ENCODE assay signal across 19 mouse cellular contexts in genomic region chr16:57353166-57353721, GRCm38 (mm10). TPM values are rescaled to one million over a fixed set of nuclear protein-coding genes. Genes with fewer than 3 reads are reported as not detected.
DNase-seq lines count a peak whose midpoint lies in the region; ATAC-seq and TF ChIP-seq lines count a peak whose summit lies in the region.
"Had no signal": no experiment of that assay in that cellular context is flagged by ENCODE, and none has a peak within 500 bp of the region (broad histone marks: within the 10 kb centered on the region; RNA-seq: fewer than 3 reads in every experiment).

No protein-coding gene starts in this region.

- no peak for ATAC-seq in forebrain, embryonic 16.5 days
- ATAC-seq in limb, embryonic 13.5 days (ENCODE audit: low FRiP score, low read depth) = no peak
- ATAC-seq in heart, postnatal 0 days (ENCODE audit: insufficient read depth, low read depth) = peak; percentile 34
- ATAC-seq: forebrain, embryonic 15.5 days; intestine, postnatal 0 days had no signal

- TF ChIP-seq EP300 in heart, postnatal 0 days (IDR thresholded peaks at IDR 0.05; ENCODE audit: low read depth) = no peak

- 90% methylated on average over 11 of the region's 11 CpGs for WGBS in forebrain, embryonic 10.5 days
- 83% methylated on average over 11 of the region's 11 CpGs for WGBS in forebrain, embryonic 16.5 days
- 43% methylated on average over 11 of the region's 11 CpGs for WGBS in heart, embryonic 10.5 days
- WGBS in limb, embryonic 13.5 days = 78% methylated on average over 11 of the region's 11 CpGs
- 83% methylated on average over 11 of the region's 11 CpGs for WGBS in limb, embryonic 10.5 days
- 28% methylated on average over 11 of the region's 11 CpGs for WGBS in heart, postnatal 0 days

- intact Hi-C loops in heart, postnatal 25 days (cut with DNase I) = no loop called here

- 0 out of 2 replicates have a peak overlapping the region, but pooled peaks have one; percentile 4 for H3K27ac ChIP-seq in forebrain, embryonic 10.5 days
- no peak overlapping the region for H3K27ac ChIP-seq in forebrain, embryonic 16.5 days (ENCODE audit: low read length)
- H3K27ac ChIP-seq in heart, embryonic 10.5 days = peak overlapping the region; percentile 80
- H3K27ac ChIP-seq in limb, embryonic 13.5 days = peak overlapping the region; percentile 22; the same call in 1 of the 2 replicates
- no peak overlapping the region for H3K27ac ChIP-seq in limb, embryonic 10.5 days
- H3K27ac ChIP-seq in heart, postnatal 0 days (ENCODE audit: low read depth) = peak overlapping the region; percentile 94
- H3K27ac ChIP-seq: forebrain, embryonic 15.5 days; hindbrain, postnatal 0 days; kidney, postnatal 0 days; layer of hippocampus, adult 2 months; liver, embryonic 13.5 days had no signal

- H3K36me3 ChIP-seq in forebrain, embryonic 10.5 days (replicated peaks) = no peaks in the 10 kb centered on the region
- H3K36me3 ChIP-seq in forebrain, embryonic 16.5 days (ENCODE audit: control insufficient read depth, insufficient read depth) = no peaks in the 10 kb centered on the region
- no peaks in the 10 kb centered on the region for H3K36me3 ChIP-seq in heart, embryonic 10.5 days
- no peaks in the 10 kb centered on the region for H3K36me3 ChIP-seq in limb, embryonic 13.5 days
- no peaks in the 10 kb centered on the region for H3K36me3 ChIP-seq in limb, embryonic 10.5 days
- no peaks in the 10 kb centered on the region; the same call in 1 of the 2 replicates for H3K36me3 ChIP-seq in heart, postnatal 0 days (replicated peaks; ENCODE audit: control insufficient read depth, insufficient read depth, low read length)
- H3K36me3 ChIP-seq: forebrain, embryonic 15.5 days; liver, embryonic 13.5 days had no signal

- no peak overlapping the region for H3K9ac ChIP-seq in forebrain, embryonic 16.5 days (replicated peaks; ENCODE audit: low read depth, low read length)
- H3K9ac ChIP-seq in limb, embryonic 13.5 days = no peak overlapping the region
- H3K9ac ChIP-seq in heart, postnatal 0 days (replicated peaks; ENCODE audit: low read depth, low read length) = peak overlapping the region; percentile 63
- H3K9ac ChIP-seq: forebrain, embryonic 15.5 days; liver, embryonic 13.5 days; lung, embryonic 14.5 days had no signal

- no peak overlapping the region for H3K4me3 ChIP-seq in forebrain, embryonic 10.5 days
- H3K4me3 ChIP-seq in forebrain, embryonic 16.5 days (replicated peaks; ENCODE audit: low read length) = no peak overlapping the region
- peak overlapping the region; percentile 16; the same call in 1 of the 2 replicates for H3K4me3 ChIP-seq in heart, embryonic 10.5 days
- no peak overlapping the region for H3K4me3 ChIP-seq in limb, embryonic 13.5 days
- H3K4me3 ChIP-seq in limb, embryonic 10.5 days = no peak overlapping the region
- peak overlapping the region; percentile 47 for H3K4me3 ChIP-seq in heart, postnatal 0 days (ENCODE audit: low read depth, low read length)
- H3K4me3 ChIP-seq: forebrain, embryonic 15.5 days; layer of hippocampus, adult 2 months; liver, embryonic 13.5 days had no signal

- no peak overlapping the region for H3K4me2 ChIP-seq in forebrain, embryonic 16.5 days (ENCODE audit: low read length)
- H3K4me2 ChIP-seq in limb, embryonic 13.5 days (replicated peaks) = no peak overlapping the region
- H3K4me2 ChIP-seq in heart, postnatal 0 days (ENCODE audit: low read depth, low read length) = peak overlapping the region; percentile 69
- H3K4me2 ChIP-seq: forebrain, embryonic 15.5 days; liver, embryonic 13.5 days; lung, embryonic 14.5 days had no signal

- no peak for DNase-seq in forebrain, embryonic 10.5 days (ENCODE audit: extremely low spot score, low spot score)
- DNase-seq in heart, embryonic 10.5 days (ENCODE audit: low spot score) = no peak
- no peak for DNase-seq in heart, postnatal 25 days (ENCODE audit: low spot score)
- no peak for DNase-seq in limb, embryonic 10.5 days (ENCODE audit: low spot score)
- no peak for DNase-seq in heart, postnatal 0 days (ENCODE audit: low spot score)
- no peak for DNase-seq in kidney, postnatal 4 days
- DNase-seq: cerebellum, adult 8-10 months; liver, embryonic 13.5 days; lung, embryonic 14.5 days; lung, postnatal 36 days; thymus, postnatal 25 days had no signal

- no peaks in the 10 kb centered on the region for H3K9me3 ChIP-seq in forebrain, embryonic 10.5 days
- no peaks in the 10 kb centered on the region for H3K9me3 ChIP-seq in forebrain, embryonic 16.5 days (ENCODE audit: control insufficient read depth, low read length)
- no peaks in the 10 kb centered on the region for H3K9me3 ChIP-seq in heart, embryonic 10.5 days
- H3K9me3 ChIP-seq in limb, embryonic 13.5 days = no peaks in the 10 kb centered on the region
- no peaks in the 10 kb centered on the region for H3K9me3 ChIP-seq in limb, embryonic 10.5 days (replicated peaks)
- no peaks in the 10 kb centered on the region for H3K9me3 ChIP-seq in heart, postnatal 0 days (replicated peaks; ENCODE audit: control insufficient read depth, low read length)
- H3K9me3 ChIP-seq: forebrain, embryonic 15.5 days; G1E; liver, embryonic 13.5 days had no signal

- H3K27me3 ChIP-seq in forebrain, embryonic 10.5 days (ENCODE audit: poor library complexity, severe bottlenecking) = no peaks in the 10 kb centered on the region
- no peaks in the 10 kb centered on the region for H3K27me3 ChIP-seq in forebrain, embryonic 16.5 days (replicated peaks; ENCODE audit: control insufficient read depth, insufficient read depth, low read length)
- H3K27me3 ChIP-seq in heart, embryonic 10.5 days (ENCODE audit: insufficient read depth, poor library complexity, severe bottlenecking) = no peaks in the 10 kb centered on the region
- no peaks in the 10 kb centered on the region for H3K27me3 ChIP-seq in limb, embryonic 13.5 days
- no peaks in the 10 kb centered on the region for H3K27me3 ChIP-seq in limb, embryonic 10.5 days (ENCODE audit: low read depth, poor library complexity, severe bottlenecking)
- no peaks in the 10 kb centered on the region for H3K27me3 ChIP-seq in heart, postnatal 0 days (ENCODE audit: control insufficient read depth, insufficient read depth, low read length)
- H3K27me3 ChIP-seq: forebrain, embryonic 15.5 days; liver, embryonic 13.5 days had no signal

- TF ChIP-seq CTCF in heart, postnatal 0 days (IDR thresholded peaks at IDR 0.05; ENCODE audit: low read depth) = no peak

- H3K4me1 ChIP-seq in forebrain, embryonic 10.5 days = peaks cover 19% of the 10 kb centered on the region
- H3K4me1 ChIP-seq in forebrain, embryonic 16.5 days (replicated peaks; ENCODE audit: control insufficient read depth, insufficient read depth, low read length) = peaks cover 6% of the 10 kb centered on the region; the same call in 1 of the 2 replicates
- peaks cover 31% of the 10 kb centered on the region for H3K4me1 ChIP-seq in heart, embryonic 10.5 days
- peaks cover 38% of the 10 kb centered on the region for H3K4me1 ChIP-seq in limb, embryonic 13.5 days
- H3K4me1 ChIP-seq in limb, embryonic 10.5 days = peaks cover 16% of the 10 kb centered on the region
- 0 out of 2 replicates have a peak, but pooled peaks cover 17% of the 10 kb centered on the region for H3K4me1 ChIP-seq in heart, postnatal 0 days (ENCODE audit: control insufficient read depth, insufficient read depth)
- H3K4me1 ChIP-seq: forebrain, embryonic 15.5 days; liver, embryonic 13.5 days had no signal

RNA-seq across cellular contexts. Expression of gene Filip1l, which starts 0.4 kb away (rescaled TPM):
- polyA plus RNA-seq in forebrain, embryonic 10.5 days (2016; fragmentation: Nextera tagmentation; extraction: Ambion mirVana) = 6.3 and 6.7 TPM in 2 replicates
- 2.2 and 2.8 TPM in 2 replicates for polyA plus RNA-seq in forebrain, embryonic 16.5 days (2015; fragmentation: Nextera tagmentation; extraction: Ambion mirVana)
- 16.0 and 20.3 TPM in 2 replicates for polyA plus RNA-seq in heart, embryonic 10.5 days (2016; fragmentation: Nextera tagmentation; extraction: Ambion mirVana)
- total RNA-seq in heart, postnatal 25 days (2021) = 10 to 100 TPM; 32.9 to 40.7 TPM
- polyA plus RNA-seq in limb, embryonic 13.5 days (2015; fragmentation: Nextera tagmentation; extraction: Ambion mirVana) = 31.5 and 37.3 TPM in 2 replicates
- polyA plus RNA-seq in limb, embryonic 10.5 days (2016; fragmentation: Nextera tagmentation; extraction: Ambion mirVana) = 10.7 and 14.4 TPM in 2 replicates
- total RNA-seq in heart, postnatal 0 days (2014; rRNA removed; ENCODE audit: low replicate concordance) = 14.1 and 18.2 TPM in 2 replicates
- polyA plus RNA-seq in heart, postnatal 0 days (2015; fragmentation: Nextera tagmentation; extraction: Ambion mirVana) = 23.8 and 26.0 TPM in 2 replicates

Comparison
In these comparisons a context has a peak if more than half of its experiments do, and no peak if none do; other contexts are left out.
1. H3K27ac ChIP-seq: peak in forebrain, embryonic 10.5 days (single experiment), heart, embryonic 10.5 days (single experiment), limb, embryonic 13.5 days (single experiment) and heart, postnatal 0 days (single experiment); none in forebrain, embryonic 16.5 days (single experiment) and limb, embryonic 10.5 days (single experiment).
2. H3K4me3 ChIP-seq: peak in heart, embryonic 10.5 days (single experiment) and heart, postnatal 0 days (single experiment); none in forebrain, embryonic 10.5 days (single experiment), forebrain, embryonic 16.5 days (single experiment), limb, embryonic 13.5 days (single experiment) and limb, embryonic 10.5 days (single experiment).